ENCODE assay signal across 9 mouse cellular contexts in genomic region chr9:75541497-75541896, GRCm38 (mm10). TPM values are rescaled to one million over a fixed set of nuclear protein-coding genes. Genes with fewer than 3 reads are reported as not detected.
DNase-seq lines count a peak whose midpoint lies in the region; TF ChIP-seq lines count a peak whose summit lies in the region.
"Had no signal": no experiment of that assay in that cellular context is flagged by ENCODE, and none has a peak within 500 bp of the region (broad histone marks: within the 10 kb centered on the region; RNA-seq: fewer than 3 reads in every experiment).

No protein-coding gene starts in this region.

- no peaks in the 10 kb centered on the region for H3K27me3 ChIP-seq in cerebellum, adult 2 months (ENCODE audit: control insufficient read depth, insufficient read depth, low read length)
- H3K27me3 ChIP-seq: neural tube, embryonic 13.5 days had no signal

- H3K27ac ChIP-seq in cerebellum, adult 2 months (ENCODE audit: insufficient read depth, low read length), result no peak overlapping the region
- H3K27ac ChIP-seq: neural tube, embryonic 13.5 days had no signal

- WGBS in cerebellum, adult 2 months, result 34% methylated on average over 5 of the region's 5 CpGs

- H3K4me3 ChIP-seq in cerebellum, adult 2 months (replicated peaks; ENCODE audit: insufficient read depth, low read depth, low read length), result no peak overlapping the region
- H3K4me3 ChIP-seq: neural tube, embryonic 13.5 days had no signal

- TF ChIP-seq CTCF in cerebellum, adult 2 months (IDR thresholded peaks at IDR 0.05; ENCODE audit: borderline replicate concordance, insufficient read depth, low read depth, low read length), result no peak

- DNase-seq in urinary bladder, postnatal 14 days (ENCODE audit: low spot score), result peak; percentile 61
- DNase-seq in urinary bladder, postnatal 25 days (ENCODE audit: low spot score), result no peak
- DNase-seq in heart, postnatal 4 days, result peak; percentile 15
- DNase-seq in lung, postnatal 4 days, result peak; percentile 53 to 63
- peak; percentile 56 for DNase-seq in thymus, postnatal 4 days
- DNase-seq in cerebellum, adult 11 months, result no peak
- no peak for DNase-seq in MN1 (ENCODE audit: low spot score)
- no peak for DNase-seq in cerebellum, adult 2 months

- no peak for TF ChIP-seq POLR2A in cerebellum, adult 2 months (IDR thresholded peaks at IDR 0.05; ENCODE audit: borderline replicate concordance, insufficient read depth, low read length)

- H3K4me1 ChIP-seq in cerebellum, adult 2 months (ENCODE audit: control insufficient read depth, insufficient read depth, low read length), result no peaks in the 10 kb centered on the region

RNA-seq across cellular contexts. Expression of gene Tmod3, which starts 18.0 kb away (rescaled TPM):
- total RNA-seq in heart, postnatal 4 days (2021), result 100 to 1,000 TPM; 111 to 112 TPM
- 45.4 and 50.6 TPM in 2 replicates for polyA plus RNA-seq in cerebellum, adult 2 months (2012; rRNA removed)

Comparison
In these comparisons a context has a peak if more than half of its experiments do, and no peak if none do; other contexts are left out.
1. DNase-seq: peak in urinary bladder, postnatal 14 days (single experiment), heart, postnatal 4 days (single experiment), lung, postnatal 4 days (2 of 2) and thymus, postnatal 4 days (single experiment); none in urinary bladder, postnatal 25 days (single experiment), cerebellum, adult 11 months (single experiment), MN1 (single experiment) and cerebellum, adult 2 months (0 of 2).